Mouse (Mus musculus) urinary bladder, postnatal 4 days (tissue): ENCODE results near the gene Pabpc4.
A peak's percentile ranks its signal among the peaks of the same experiment; 100 is the strongest.

ENCODE experiments used
- DNase-seq, 2 experiments: peaks; one replicate each; pipeline ENCODE4 v3.0.0; 2021 to 2022; ENCODE audit warnings: low spot score in 2 of 2

Gene Pabpc4

GRCm38 (mm10) chr4:123342091-123342641 lies 80.0 kb downstream of the Pabpc4 start:
- no peak for DNase-seq

- peak in 1 of 2 experiments; percentile 52 for DNase-seq
Measured at GRCm38 (mm10) chr4:123342642-123343470, 80.7 kb downstream of the Pabpc4 start, which contains the start of gene Bmp8a. TSS of gene Bmp8a (minus strand) at chr4:123343252.

- no peak for DNase-seq
Measured at GRCm38 (mm10) chr4:123343471-123343789, 81.3 kb downstream of the Pabpc4 start.
